31 mouse cellular contexts compared by ENCODE assay signal in the genomic region with DNA sequence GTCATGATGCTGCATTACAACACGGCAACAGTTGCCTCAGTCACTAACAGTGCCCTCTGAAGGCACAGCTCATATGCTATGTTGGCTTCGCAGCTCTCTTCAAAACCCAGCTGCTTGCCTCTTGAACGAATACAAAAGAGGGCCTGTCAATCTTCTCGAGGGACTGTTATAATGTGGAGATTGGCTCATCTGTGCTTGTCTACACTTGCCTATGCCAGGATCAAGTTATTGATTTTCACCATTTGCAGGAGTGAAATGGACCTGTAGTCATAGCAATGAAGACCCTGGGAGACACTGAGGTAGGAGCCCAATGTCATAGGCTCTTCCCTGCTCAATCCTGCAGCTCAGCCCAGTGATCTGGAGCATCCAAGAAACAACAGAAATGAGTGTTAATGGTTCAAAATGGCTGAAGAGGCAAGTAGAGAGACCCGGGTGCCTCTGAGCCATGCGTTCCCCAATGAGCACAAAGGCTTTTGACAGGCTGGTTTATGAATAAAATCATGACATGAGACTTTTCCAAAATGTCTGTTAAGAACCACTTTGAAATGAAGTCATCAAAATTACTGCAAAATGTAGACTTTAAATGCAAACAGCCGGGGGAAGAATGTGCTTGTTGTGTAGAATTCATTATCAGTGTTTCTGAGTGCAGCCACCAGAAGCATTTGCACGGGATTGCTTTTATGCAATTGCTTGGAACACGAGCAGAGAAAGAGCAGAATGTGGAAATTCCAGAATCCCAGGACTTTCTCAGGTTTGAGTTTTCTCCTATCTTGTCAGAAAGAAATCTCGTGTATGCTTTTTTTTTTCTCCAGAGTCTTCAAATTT. TPM values are rescaled to one million over a fixed set of nuclear protein-coding genes. Genes with fewer than 3 reads are reported as not detected.
DNase-seq lines count a peak whose midpoint lies in the region; ATAC-seq and TF ChIP-seq lines count a peak whose summit lies in the region.
"Had no signal": no experiment of that assay in that cellular context is flagged by ENCODE, and none has a peak within 500 bp of the region (broad histone marks: within the 10 kb centered on the region; RNA-seq: fewer than 3 reads in every experiment).

No protein-coding gene starts in this region.

- 70% methylated on average over 10 of the region's 10 CpGs for WGBS in forebrain, embryonic 14.5 days
- WGBS in forebrain, embryonic 11.5 days = 80% methylated on average over 10 of the region's 10 CpGs
- 69% methylated on average over 10 of the region's 10 CpGs for WGBS in midbrain, embryonic 16.5 days
- 76% methylated on average over 10 of the region's 10 CpGs for WGBS in midbrain, embryonic 13.5 days

- no peak overlapping the region for H3K9ac ChIP-seq in forebrain, embryonic 14.5 days (ENCODE audit: low read length)
- no peak overlapping the region for H3K9ac ChIP-seq in forebrain, embryonic 11.5 days (ENCODE audit: low read length)
- H3K9ac ChIP-seq in midbrain, embryonic 16.5 days (ENCODE audit: low read depth, low read length) = no peak overlapping the region
- no peak overlapping the region for H3K9ac ChIP-seq in midbrain, embryonic 13.5 days (replicated peaks)
- H3K9ac ChIP-seq: heart, embryonic 12.5 days; intestine, embryonic 15.5 days; limb, embryonic 15.5 days; liver, embryonic 13.5 days; neural tube, embryonic 13.5 days had no signal

- H3K27ac ChIP-seq in forebrain, embryonic 14.5 days (ENCODE audit: low read depth, low read length) = no peak overlapping the region
- no peak overlapping the region for H3K27ac ChIP-seq in forebrain, embryonic 11.5 days (ENCODE audit: low read depth, low read length)
- H3K27ac ChIP-seq in layer of hippocampus, adult 2 months = peak overlapping the region; percentile 74
- H3K27ac ChIP-seq in midbrain, embryonic 16.5 days (ENCODE audit: low read length) = peak overlapping the region; percentile 11; the same call in 1 of the 2 replicates
- H3K27ac ChIP-seq in midbrain, embryonic 13.5 days = no peak overlapping the region
- H3K27ac ChIP-seq: gastrocnemius, adult 2 months; heart, adult 2 months; hindbrain, postnatal 0 days; intestine, embryonic 15.5 days; limb, embryonic 10.5 days; limb, embryonic 15.5 days; liver, embryonic 13.5 days; neural tube, embryonic 13.5 days had no signal

- no peaks in the 10 kb centered on the region for H3K9me3 ChIP-seq in forebrain, embryonic 14.5 days (replicated peaks; ENCODE audit: control insufficient read depth, low read length)
- H3K9me3 ChIP-seq in forebrain, embryonic 11.5 days (ENCODE audit: control insufficient read depth, low read length) = no peaks in the 10 kb centered on the region
- H3K9me3 ChIP-seq in midbrain, embryonic 16.5 days (replicated peaks; ENCODE audit: control insufficient read depth, low read length, poor library complexity, severe bottlenecking) = no peaks in the 10 kb centered on the region
- H3K9me3 ChIP-seq in midbrain, embryonic 13.5 days = no peaks in the 10 kb centered on the region
- H3K9me3 ChIP-seq: heart, embryonic 12.5 days; intestine, embryonic 15.5 days; limb, embryonic 10.5 days; limb, embryonic 15.5 days; liver, embryonic 13.5 days; neural tube, embryonic 13.5 days had no signal

- no peak for TF ChIP-seq CTCF in layer of hippocampus, adult 2 months (conservative IDR thresholded peaks at IDR 0.05)

- H3K4me3 ChIP-seq in forebrain, embryonic 14.5 days (ENCODE audit: low read depth, low read length) = no peak overlapping the region
- no peak overlapping the region for H3K4me3 ChIP-seq in forebrain, embryonic 11.5 days (ENCODE audit: low read depth, low read length)
- no peak overlapping the region for H3K4me3 ChIP-seq in layer of hippocampus, adult 2 months
- H3K4me3 ChIP-seq in midbrain, embryonic 16.5 days (ENCODE audit: low read depth, low read length) = no peak overlapping the region
- no peak overlapping the region for H3K4me3 ChIP-seq in midbrain, embryonic 13.5 days (replicated peaks)
- H3K4me3 ChIP-seq: erythroblast, embryonic 14.5 days; gastrocnemius, adult 2 months; heart, adult 2 months; heart, embryonic 12.5 days; intestine, embryonic 15.5 days; limb, embryonic 10.5 days; limb, embryonic 15.5 days; liver, embryonic 13.5 days; megakaryocyte, embryonic 14.5 days; neural tube, embryonic 13.5 days had no signal

- peaks cover 2% of the 10 kb centered on the region; the same call in 1 of the 2 replicates for H3K4me1 ChIP-seq in forebrain, embryonic 14.5 days (ENCODE audit: control insufficient read depth, insufficient read depth, low read length)
- H3K4me1 ChIP-seq in forebrain, embryonic 11.5 days (replicated peaks; ENCODE audit: control insufficient read depth, insufficient read depth, low read length) = no peaks in the 10 kb centered on the region
- H3K4me1 ChIP-seq in midbrain, embryonic 16.5 days (ENCODE audit: control insufficient read depth, insufficient read depth, low read length) = peaks cover 7% of the 10 kb centered on the region
- H3K4me1 ChIP-seq in midbrain, embryonic 13.5 days (replicated peaks) = peaks cover 7% of the 10 kb centered on the region; the same call in 1 of the 2 replicates
- H3K4me1 ChIP-seq: heart, embryonic 12.5 days; intestine, embryonic 15.5 days; limb, embryonic 10.5 days; limb, embryonic 15.5 days; liver, embryonic 13.5 days; megakaryocyte, embryonic 14.5 days had no signal

- ATAC-seq in forebrain, embryonic 14.5 days = peak; percentile 34; the same call in 1 of the 2 replicates
- no peak for ATAC-seq in forebrain, embryonic 11.5 days (replicated peaks; ENCODE audit: low FRiP score)
- ATAC-seq in midbrain, embryonic 16.5 days = peak; percentile 36; the same call in 1 of the 2 replicates
- no peak for ATAC-seq in midbrain, embryonic 13.5 days
- ATAC-seq: hindbrain, postnatal 0 days; intestine, embryonic 15.5 days; lung, postnatal 0 days; Patski had no signal

- H3K4me2 ChIP-seq in forebrain, embryonic 14.5 days (ENCODE audit: low read length) = no peak overlapping the region
- H3K4me2 ChIP-seq in forebrain, embryonic 11.5 days (ENCODE audit: low read depth, low read length, severe bottlenecking) = no peak overlapping the region
- H3K4me2 ChIP-seq in midbrain, embryonic 16.5 days (ENCODE audit: low read length) = no peak overlapping the region
- H3K4me2 ChIP-seq in midbrain, embryonic 13.5 days (replicated peaks) = no peak overlapping the region
- H3K4me2 ChIP-seq: heart, embryonic 12.5 days; intestine, embryonic 15.5 days; limb, embryonic 15.5 days; liver, embryonic 13.5 days; neural tube, embryonic 13.5 days had no signal

- no peaks in the 10 kb centered on the region for H3K36me3 ChIP-seq in forebrain, embryonic 14.5 days (ENCODE audit: control insufficient read depth, insufficient read depth, low read length)
- H3K36me3 ChIP-seq in forebrain, embryonic 11.5 days (ENCODE audit: control insufficient read depth, insufficient read depth, low read length) = no peaks in the 10 kb centered on the region
- H3K36me3 ChIP-seq in midbrain, embryonic 16.5 days (ENCODE audit: control insufficient read depth, insufficient read depth, low read length) = no peaks in the 10 kb centered on the region
- H3K36me3 ChIP-seq in midbrain, embryonic 13.5 days = no peaks in the 10 kb centered on the region
- H3K36me3 ChIP-seq: heart, embryonic 12.5 days; intestine, embryonic 15.5 days; limb, embryonic 10.5 days; limb, embryonic 15.5 days; liver, embryonic 13.5 days; neural tube, embryonic 13.5 days had no signal

- peak; percentile 40 for DNase-seq in forebrain, embryonic 14.5 days (ENCODE audit: low spot score)
- DNase-seq in forebrain, embryonic 11.5 days (ENCODE audit: low spot score) = no peak
- peak in 1 of 2 experiments; percentile 43 for DNase-seq in layer of hippocampus, adult 2 months (ENCODE audit: low spot score in 2 of 2)
- DNase-seq in layer of hippocampus, adult 9-10 months (ENCODE audit: low spot score) = no peak
- DNase-seq in kidney, postnatal 10 days = no peak
- DNase-seq: adrenal gland, postnatal 10 days; cerebellum, adult 11-12 months; cerebellum, adult 9-11 months; embryo, embryonic 11 days; gastrocnemius, adult 2 months; gastrocnemius, postnatal 36 days; heart, adult 2 months; heart, postnatal 4 days; kidney, adult 2 months; liver, embryonic 13.5 days; lung, adult 18-20 months; lung, postnatal 4 days had no signal

- H3K27me3 ChIP-seq in forebrain, embryonic 14.5 days (replicated peaks; ENCODE audit: control insufficient read depth, insufficient read depth, low read length) = no peaks in the 10 kb centered on the region
- H3K27me3 ChIP-seq in forebrain, embryonic 11.5 days (ENCODE audit: control insufficient read depth, insufficient read depth, low read length) = no peaks in the 10 kb centered on the region
- no peaks in the 10 kb centered on the region for H3K27me3 ChIP-seq in midbrain, embryonic 16.5 days (ENCODE audit: control insufficient read depth, insufficient read depth, low read depth, low read length)
- no peaks in the 10 kb centered on the region for H3K27me3 ChIP-seq in midbrain, embryonic 13.5 days
- H3K27me3 ChIP-seq: heart, embryonic 12.5 days; intestine, embryonic 15.5 days; limb, embryonic 15.5 days; liver, embryonic 13.5 days; megakaryocyte, embryonic 14.5 days; neural tube, embryonic 13.5 days; Patski had no signal

RNA-seq across cellular contexts. Expression of a gene that starts 35.3 kb away (rescaled TPM):
- 8.2 and 9.3 TPM in 2 replicates for polyA plus RNA-seq in forebrain, embryonic 14.5 days (2014; fragmentation: Nextera tagmentation; extraction: Ambion mirVana)
- 0.88 and 0.91 TPM in 2 replicates for polyA plus RNA-seq in forebrain, embryonic 11.5 days (2014; fragmentation: Nextera tagmentation; extraction: Ambion mirVana)
- total RNA-seq in layer of hippocampus, adult 2 months (2021) = 10 to 100 TPM; 36.8 to 41.0 TPM
- 14.7 and 16.2 TPM in 2 replicates for polyA plus RNA-seq in midbrain, embryonic 16.5 days (2015; fragmentation: Nextera tagmentation; extraction: Ambion mirVana)
- polyA plus RNA-seq in midbrain, embryonic 13.5 days (2015; fragmentation: Nextera tagmentation; extraction: Ambion mirVana) = 10.5 and 11.1 TPM in 2 replicates
- total RNA-seq: gastrocnemius, adult 2 months; gastrocnemius, postnatal 36 days; heart, adult 2 months; MEL had no signal
- polyA plus RNA-seq: erythroblast, embryonic 14.5 days; heart, embryonic 12.5 days; heart, postnatal 0 days; limb, embryonic 10.5 days; lung, postnatal 0 days had no signal

Comparison
In these comparisons a context has a peak if more than half of its experiments do, and no peak if none do; other contexts are left out.
1. ATAC-seq: peak in forebrain, embryonic 14.5 days (single experiment) and midbrain, embryonic 16.5 days (single experiment); none in forebrain, embryonic 11.5 days (single experiment) and midbrain, embryonic 13.5 days (single experiment).
2. H3K27ac ChIP-seq: peak in layer of hippocampus, adult 2 months (single experiment) and midbrain, embryonic 16.5 days (single experiment); none in forebrain, embryonic 14.5 days (single experiment), forebrain, embryonic 11.5 days (single experiment) and midbrain, embryonic 13.5 days (single experiment).